Mouse (Mus musculus) forebrain, embryonic 16.5 days (tissue): ENCODE results near the gene Rab34. TPM values are rescaled to one million over a fixed set of nuclear protein-coding genes. Genes with fewer than 3 reads are reported as not detected.
"Not testable (repeated sequence)": the region's sequence is repeated elsewhere in the genome, so short reads cannot be mapped to it uniquely, and the experiment has no call there.

Experiments
- ATAC-seq: fragments of 200-750 bp; cut with Nextera tagmentation; 2 replicates; pipeline ENCODE4 v1.8.0; 2017; ENCODE audit warnings: mild to moderate bottlenecking, moderate library complexity
- H3K27ac ChIP-seq: fragments of 300-500 bp; sonication (generic); 2 replicates; pipeline ENCODE4 v1.5.1; 2014; ENCODE audit warnings: low read length, control low read depth
- H3K27me3 ChIP-seq: fragments of 300-500 bp; sonication (generic); replicated peaks from 2 replicates; pipeline ENCODE4 v1.6.1; 2014; ENCODE audit warnings: low read length; ENCODE audit not compliant: control insufficient read depth, insufficient read depth
- H3K36me3 ChIP-seq: fragments of 300-500 bp; sonication (generic); 2 replicates; pipeline ENCODE4 v1.6.1; 2014; ENCODE audit not compliant: control insufficient read depth, insufficient read depth
- H3K4me1 ChIP-seq: fragments of 300-500 bp; sonication (generic); replicated peaks from 2 replicates; pipeline ENCODE4 v1.6.1; 2014; ENCODE audit warnings: low read length; ENCODE audit not compliant: control insufficient read depth, insufficient read depth
- H3K4me2 ChIP-seq: fragments of 300-500 bp; sonication (generic); 2 replicates; pipeline ENCODE4 v1.6.1; 2014; ENCODE audit warnings: mild to moderate bottlenecking, low read length, control low read depth
- H3K4me3 ChIP-seq: fragments of 300-500 bp; sonication (generic); replicated peaks from 2 replicates; pipeline ENCODE4 v1.5.1; 2014; ENCODE audit warnings: mild to moderate bottlenecking, low read length, control low read depth
- H3K9ac ChIP-seq: fragments of 300-500 bp; sonication (generic); replicated peaks from 2 replicates; pipeline ENCODE4 v1.6.1; 2014; ENCODE audit warnings: low read depth, low read length, control low read depth
- H3K9me3 ChIP-seq: fragments of 300-500 bp; sonication (generic); 2 replicates; pipeline ENCODE4 v1.6.1; 2016; ENCODE audit warnings: low read length; ENCODE audit not compliant: control insufficient read depth
- WGBS: fragments of 180-500 bp; shearing (Covaris S2); extraction: QIAGEN DNeasy Blood & Tissue Kit; methylation state at CpG from one replicate; pipeline ENCODE4 v1.1.7; 2014; 5-methylcytosine and 5-hydroxymethylcytosine counted together
- polyA plus RNA-seq: library from polyadenylated mRNA; unstranded; fragments of >200 nt; fragmentation: Nextera tagmentation; extraction: Ambion mirVana; gene quantifications from 2 replicates; pipeline ENCODE4 v1.2.1, GENCODE M21; 2015

The Rab34 gene
- polyA plus RNA-seq, 1 experiment from 2014 or later: 56.9 TPM

DNA sequence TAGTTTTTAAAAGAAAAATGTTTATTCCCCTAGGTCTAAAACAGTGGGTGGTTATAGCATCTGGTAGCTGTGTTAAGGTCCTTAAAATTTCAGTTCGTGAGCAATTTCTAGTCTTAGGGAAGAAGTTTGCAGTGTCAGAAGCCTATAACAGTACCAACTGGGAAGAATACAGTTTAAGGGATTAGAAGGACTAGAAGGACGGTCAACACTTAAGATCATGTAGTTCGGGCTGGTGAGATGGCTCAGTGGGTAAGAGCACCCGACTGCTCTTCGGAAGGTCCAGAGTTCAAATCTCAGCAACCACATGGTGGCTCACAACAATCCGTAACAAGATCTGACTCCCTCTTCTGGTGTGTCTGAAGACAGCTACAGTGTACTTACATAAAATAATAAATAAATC, 3.5 kb upstream of the Rab34 start:
- H3K36me3 ChIP-seq: peaks cover 17% of the 10 kb centered on the region
- H3K9ac ChIP-seq, H3K27me3 ChIP-seq, H3K4me3 ChIP-seq, H3K9me3 ChIP-seq, ATAC-seq, H3K27ac ChIP-seq, H3K4me2 ChIP-seq: not testable (repeated sequence)
- WGBS: 94% methylated on average over 6 of the region's 6 CpGs
- H3K4me1 ChIP-seq: peaks cover 31% of the 10 kb centered on the region

DNA sequence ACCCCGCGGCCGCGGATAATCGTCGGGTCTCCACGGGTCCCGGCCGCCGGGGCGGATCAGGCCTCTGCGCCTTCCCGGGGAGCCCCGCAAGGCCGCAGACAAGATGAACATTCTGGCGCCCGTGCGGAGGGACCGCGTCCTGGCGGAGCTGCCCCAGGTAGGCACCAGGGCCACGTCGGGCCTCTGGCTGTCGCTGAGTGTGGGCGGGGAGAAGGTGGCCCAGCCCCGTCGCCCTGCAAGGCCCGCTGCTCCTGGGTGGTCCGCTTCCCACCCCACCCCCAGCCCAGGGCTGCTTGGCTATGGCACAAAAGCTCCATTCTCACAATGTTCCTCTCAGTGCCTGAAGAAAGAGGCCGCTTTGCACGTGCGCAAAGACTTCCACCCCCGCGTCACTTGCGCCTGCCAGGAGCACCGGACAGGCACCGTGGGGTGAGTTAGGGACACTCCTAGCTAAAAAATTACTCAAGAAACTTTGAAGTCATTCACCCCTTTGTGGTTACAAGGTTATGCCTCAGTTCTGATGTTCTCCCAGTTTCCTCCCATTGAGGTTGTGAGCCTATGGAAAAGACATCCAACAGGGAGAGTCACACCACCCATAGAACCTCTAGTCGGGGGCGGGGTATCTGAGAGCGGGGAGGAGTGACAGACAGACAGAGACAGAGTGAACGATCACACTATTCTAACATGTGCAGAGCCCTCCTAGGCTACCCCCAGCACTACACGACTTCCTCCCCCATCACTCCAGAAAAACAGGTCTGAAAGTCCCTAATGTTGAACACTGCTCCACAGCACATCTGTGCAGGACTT, 1.2 kb downstream of the Rab34 start:
- peak; percentile 81 for ATAC-seq
- no peaks in the 10 kb centered on the region for H3K27me3 ChIP-seq
- peaks cover 14% of the 10 kb centered on the region; the same call in 1 of the 2 replicates for H3K36me3 ChIP-seq
- no peaks in the 10 kb centered on the region for H3K9me3 ChIP-seq
- WGBS: under 1% methylated on average over 42 of the region's 42 CpGs
- peak overlapping the region; percentile 60 for H3K4me2 ChIP-seq
- H3K9ac ChIP-seq: peak overlapping the region; percentile 92
- H3K27ac ChIP-seq: peak overlapping the region; percentile 94
- peaks cover 17% of the 10 kb centered on the region for H3K4me1 ChIP-seq
- peak overlapping the region; percentile 74 for H3K4me3 ChIP-seq

DNA sequence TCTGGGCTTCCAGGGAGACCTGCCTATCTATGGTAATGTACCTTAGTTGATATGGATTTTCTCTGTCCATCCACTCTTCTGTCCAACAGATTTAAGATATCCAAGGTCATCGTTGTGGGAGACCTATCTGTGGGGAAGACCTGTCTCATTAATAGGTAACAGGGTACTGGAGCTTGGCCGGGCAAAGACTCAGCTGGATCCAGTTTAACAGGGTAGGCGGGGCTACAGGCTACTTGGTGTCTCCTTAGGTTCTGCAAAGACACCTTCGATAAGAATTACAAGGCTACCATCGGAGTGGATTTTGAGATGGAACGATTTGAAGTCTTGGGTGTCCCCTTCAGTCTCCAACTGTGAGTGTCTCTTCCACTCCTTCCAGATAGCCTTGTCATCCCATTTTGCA, 1.8 kb downstream of the Rab34 start:
- Histone ChIP-seq H3K9me3 (no peaks in the 10 kb centered on the region), H3K27me3 (no peaks in the 10 kb centered on the region), H3K4me3 (peak overlapping the region; percentile 74), H3K4me1 (peaks cover 22% of the 10 kb centered on the region), H3K9ac (no peak overlapping the region), H3K4me2 (peak overlapping the region; percentile 60), H3K36me3 (peaks cover 14% of the 10 kb centered on the region; the same call in 1 of the 2 replicates), H3K27ac (peak overlapping the region; percentile 94; the same call in 1 of the 2 replicates)
- 76% methylated on average over 6 of the region's 6 CpGs for WGBS
- ATAC-seq: no peak

DNA sequence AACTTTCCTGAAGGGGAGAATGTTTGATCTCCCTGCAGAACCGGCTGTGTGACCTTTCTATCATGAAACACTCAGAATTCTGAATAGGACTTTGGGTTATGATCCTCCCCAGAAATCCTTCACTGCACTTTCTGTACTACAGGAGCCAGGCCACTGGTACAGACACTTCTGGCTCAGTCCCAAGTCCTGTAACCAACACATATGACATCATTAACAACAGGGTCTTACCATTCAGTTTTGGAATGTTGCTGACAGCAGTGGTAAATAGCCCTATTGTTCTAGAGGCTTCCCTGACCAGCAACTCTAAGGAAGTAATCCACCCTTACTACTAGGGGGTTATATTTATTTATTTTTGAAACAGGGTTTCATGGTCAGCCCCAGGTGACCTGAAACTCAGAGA, 4.9 kb downstream of the Rab34 start, which contains the start of gene Proca1:
Gene Proca1 (plus strand): TSS at position 280 of the 400 bp plus-strand sequence.
- peaks cover 14% of the 10 kb centered on the region; the same call in 1 of the 2 replicates for H3K36me3 ChIP-seq
- H3K4me1 ChIP-seq: peaks cover 19% of the 10 kb centered on the region
- WGBS: 81% methylated on average over 1 of the region's 1 CpGs
- H3K27me3 ChIP-seq: no peaks in the 10 kb centered on the region
- H3K9ac ChIP-seq: no peak within 1 kb of the TSS
- no peaks in the 10 kb centered on the region for H3K9me3 ChIP-seq
- H3K4me2 ChIP-seq: no peak within 1 kb of the TSS
- H3K27ac ChIP-seq: no peak within 1 kb of the TSS
- no peak within 1 kb of the TSS for H3K4me3 ChIP-seq
- no peak for ATAC-seq

DNA sequence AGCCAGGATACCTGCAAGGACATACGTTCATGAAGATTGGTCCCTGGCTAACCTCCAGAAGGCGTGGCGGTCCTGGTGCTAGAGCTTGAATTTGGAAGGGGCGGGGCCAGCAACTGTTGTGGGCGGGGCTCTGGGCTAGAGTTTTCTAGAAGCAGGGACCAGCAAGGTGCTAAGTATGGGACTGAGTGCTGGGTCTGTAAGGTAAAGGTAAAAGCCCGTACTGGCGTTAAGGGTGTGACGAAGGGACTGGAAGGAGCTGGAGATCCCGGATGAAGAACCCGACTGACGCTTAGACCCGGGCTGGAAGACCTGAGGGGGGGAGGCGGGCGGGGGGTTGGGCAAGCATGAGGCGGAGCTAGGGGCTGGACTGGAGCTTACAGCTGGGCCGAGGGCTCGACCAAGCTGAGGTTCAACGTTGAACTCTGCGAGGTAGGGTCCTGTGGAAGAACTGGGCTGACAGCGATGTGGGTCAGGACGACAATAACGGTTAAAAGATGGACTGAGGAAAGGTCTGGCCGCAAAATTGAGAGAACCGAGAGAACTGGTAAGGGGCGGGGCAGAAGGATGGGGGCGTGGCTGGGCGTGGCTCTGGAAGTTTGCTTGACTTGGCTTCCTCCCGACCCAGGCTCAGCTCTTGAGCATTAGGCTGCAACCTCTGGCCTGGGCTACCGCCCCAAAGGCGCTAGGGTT, 6.3 kb downstream of the Rab34 start:
- Histone ChIP-seq H3K4me3 (peak overlapping the region; percentile 28), H3K36me3 (peaks cover 14% of the 10 kb centered on the region; the same call in 1 of the 2 replicates), H3K27me3 (no peaks in the 10 kb centered on the region), H3K27ac (no peak overlapping the region), H3K4me2 (peak overlapping the region; percentile 43), H3K9me3 (no peaks in the 10 kb centered on the region), H3K4me1 (peaks cover 15% of the 10 kb centered on the region), H3K9ac (no peak overlapping the region; the same call in 1 of the 2 replicates)
- 0 out of 2 replicates have a peak, but pooled peaks have one; percentile 48 for ATAC-seq
- 4% methylated on average over 30 of the region's 30 CpGs for WGBS

DNA sequence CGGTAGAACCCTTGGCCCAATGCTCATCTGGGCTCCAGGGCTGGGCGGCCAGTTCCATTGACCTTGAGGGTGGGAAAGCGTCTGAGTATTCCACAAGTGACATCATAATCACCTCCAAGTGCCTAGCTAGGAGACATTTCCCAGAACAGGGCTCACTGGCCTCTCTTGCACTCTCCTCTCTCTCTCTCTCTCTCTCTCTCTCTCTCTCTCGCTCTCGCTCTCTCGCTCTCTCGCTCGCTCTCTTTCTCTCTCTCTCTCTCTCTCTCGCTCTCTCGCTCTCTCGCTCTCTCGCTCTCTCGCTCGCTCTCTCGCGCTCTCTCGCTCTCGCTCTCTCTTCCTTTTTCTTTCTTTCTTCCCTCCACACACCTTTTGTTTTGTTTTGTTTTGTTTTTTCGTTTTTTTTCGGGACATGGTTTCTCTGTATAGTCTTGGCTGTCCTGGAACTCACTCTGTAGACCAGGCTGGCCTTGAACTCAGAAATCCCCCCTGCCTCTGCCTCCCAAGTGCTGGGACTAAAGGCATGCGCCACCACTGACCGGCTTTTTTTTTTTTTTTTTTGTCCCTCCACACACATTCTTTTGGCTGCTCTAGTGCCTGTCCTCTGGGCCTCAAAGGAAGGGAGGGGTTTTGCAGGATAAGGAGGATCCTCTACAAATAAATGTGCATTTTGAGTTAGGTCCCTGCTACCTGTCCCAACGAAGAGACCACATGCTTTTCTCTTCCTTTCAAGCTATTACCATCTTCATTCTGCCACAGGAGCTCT, 7.1 kb downstream of the Rab34 start:
- H3K27ac ChIP-seq: no peak overlapping the region
- 53% methylated on average over 23 of the region's 23 CpGs for WGBS
- peak overlapping the region; percentile 28 for H3K4me3 ChIP-seq
- peaks cover 8% of the 10 kb centered on the region for H3K4me1 ChIP-seq
- H3K9ac ChIP-seq: no peak overlapping the region
- H3K27me3 ChIP-seq: no peaks in the 10 kb centered on the region
- H3K36me3 ChIP-seq: peaks cover 14% of the 10 kb centered on the region; the same call in 1 of the 2 replicates
- H3K9me3 ChIP-seq: no peaks in the 10 kb centered on the region
- H3K4me2 ChIP-seq: peak overlapping the region; percentile 43
- no peak for ATAC-seq

DNA sequence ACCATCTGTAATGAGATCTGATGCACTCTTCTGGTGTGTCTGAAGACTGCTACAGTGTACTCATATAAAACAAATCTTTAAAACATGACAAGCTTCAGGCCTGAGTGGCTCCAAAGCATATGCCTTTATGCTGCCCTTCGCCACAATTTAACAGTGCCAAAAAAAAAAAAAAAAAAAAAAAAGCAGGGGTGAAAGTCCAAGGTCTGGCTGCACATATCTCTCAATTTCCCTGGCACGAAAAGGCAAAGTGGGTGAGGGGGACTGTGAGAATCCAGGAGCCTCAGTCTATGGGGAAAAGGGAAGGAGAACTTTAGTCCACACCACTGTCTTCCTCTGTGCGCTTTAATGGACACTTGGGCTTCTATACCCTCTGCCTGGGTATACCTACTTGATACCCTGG, 14.1 kb downstream of the Rab34 start:
- no peak for ATAC-seq
- WGBS: 95% methylated on average over 3 of the region's 3 CpGs
- no peaks in the 10 kb centered on the region for H3K27me3 ChIP-seq

DNA sequence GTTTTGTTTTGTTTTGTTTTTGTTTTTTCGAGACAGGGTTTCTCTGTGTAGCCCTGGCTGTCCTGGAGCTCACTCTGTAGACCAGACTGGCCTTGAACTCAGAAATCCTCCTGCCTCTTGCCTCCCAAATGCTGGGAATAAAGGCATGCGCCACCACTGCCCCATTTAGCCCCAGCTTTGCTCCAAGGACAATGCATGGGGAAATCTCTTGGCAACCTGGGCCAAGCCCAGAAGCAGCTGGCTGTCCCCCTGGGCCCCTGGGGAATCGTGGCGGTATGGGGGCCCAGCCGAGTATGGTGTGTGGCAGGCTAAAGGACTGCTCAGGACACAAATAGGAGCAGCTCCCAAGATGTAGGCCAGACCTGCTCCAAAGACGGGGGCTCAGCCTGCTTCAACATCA, 16.1 kb downstream of the Rab34 start:
- Histone ChIP-seq H3K36me3 (peaks cover 23% of the 10 kb centered on the region), H3K27ac (no peak overlapping the region), H3K27me3 (no peaks in the 10 kb centered on the region), H3K4me2 (no peak overlapping the region), H3K9ac (no peak overlapping the region), H3K9me3 (no peaks in the 10 kb centered on the region), H3K4me3 (no peak overlapping the region), H3K4me1 (no peaks in the 10 kb centered on the region)
- 79% methylated on average over 6 of the region's 6 CpGs for WGBS
- no peak for ATAC-seq

More for the DNA sequence above, 14.1 kb downstream of the Rab34 start:
- Histone ChIP-seq H3K36me3 (peaks cover 10% of the 10 kb centered on the region), H3K4me3 (no peak overlapping the region), H3K27ac (no peak overlapping the region), H3K9ac (no peak overlapping the region), H3K4me2 (no peak overlapping the region), H3K4me1 (no peaks in the 10 kb centered on the region), H3K9me3 (no peaks in the 10 kb centered on the region)
